Mouse (Mus musculus): Measurements from ENCODE around the gene Sct.

The Sct gene

GRCm38 (mm10) chr7:141278766-141279590 lies at the start of gene Sct:
Gene Sct, minus strand, starts transcription at chr7:141279133.
- no peak for DNase-seq (ENCODE audit: low spot score)

DNA sequence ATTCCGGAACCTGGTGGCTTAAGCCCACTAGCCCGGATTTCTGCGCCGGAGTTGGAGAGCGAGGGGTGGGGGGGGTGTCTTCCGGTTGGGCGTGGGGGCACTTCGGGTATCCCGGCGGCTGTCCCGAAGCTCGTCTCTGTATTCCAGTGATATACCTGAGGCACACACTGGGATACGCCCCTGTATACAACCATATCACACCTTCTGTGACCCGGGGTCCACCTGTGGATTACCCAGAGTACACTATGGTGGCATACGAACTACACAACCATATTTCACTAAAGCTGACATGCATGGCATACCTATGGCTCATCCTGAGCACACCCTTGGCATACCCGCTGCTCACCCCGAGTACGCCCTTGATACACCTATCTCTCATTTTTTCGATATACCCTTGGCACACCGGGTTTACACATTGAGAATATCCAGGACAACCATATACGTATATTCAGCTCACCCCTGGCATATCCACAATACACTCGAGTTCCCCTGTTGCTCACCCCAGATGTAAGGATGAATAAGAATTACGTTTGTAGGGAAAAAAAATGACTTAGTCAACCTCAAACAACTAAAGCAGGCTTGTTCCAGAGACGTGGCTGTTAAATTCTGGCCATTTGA lies 49.5 kb upstream of the Sct start:
- DNase-seq (ENCODE audit: low spot score) = no peak

GRCm38 (mm10) chr7:141327469-141328372 lies 48.8 kb upstream of the Sct start, which contains the start of the genes Deaf1 and Tmem80:
Gene Deaf1, minus strand, starts transcription at chr7:141327690.
Gene Tmem80, plus strand, starts transcription at chr7:141327739.
- DNase-seq (ENCODE audit: low spot score) = peak; percentile 100

DNA sequence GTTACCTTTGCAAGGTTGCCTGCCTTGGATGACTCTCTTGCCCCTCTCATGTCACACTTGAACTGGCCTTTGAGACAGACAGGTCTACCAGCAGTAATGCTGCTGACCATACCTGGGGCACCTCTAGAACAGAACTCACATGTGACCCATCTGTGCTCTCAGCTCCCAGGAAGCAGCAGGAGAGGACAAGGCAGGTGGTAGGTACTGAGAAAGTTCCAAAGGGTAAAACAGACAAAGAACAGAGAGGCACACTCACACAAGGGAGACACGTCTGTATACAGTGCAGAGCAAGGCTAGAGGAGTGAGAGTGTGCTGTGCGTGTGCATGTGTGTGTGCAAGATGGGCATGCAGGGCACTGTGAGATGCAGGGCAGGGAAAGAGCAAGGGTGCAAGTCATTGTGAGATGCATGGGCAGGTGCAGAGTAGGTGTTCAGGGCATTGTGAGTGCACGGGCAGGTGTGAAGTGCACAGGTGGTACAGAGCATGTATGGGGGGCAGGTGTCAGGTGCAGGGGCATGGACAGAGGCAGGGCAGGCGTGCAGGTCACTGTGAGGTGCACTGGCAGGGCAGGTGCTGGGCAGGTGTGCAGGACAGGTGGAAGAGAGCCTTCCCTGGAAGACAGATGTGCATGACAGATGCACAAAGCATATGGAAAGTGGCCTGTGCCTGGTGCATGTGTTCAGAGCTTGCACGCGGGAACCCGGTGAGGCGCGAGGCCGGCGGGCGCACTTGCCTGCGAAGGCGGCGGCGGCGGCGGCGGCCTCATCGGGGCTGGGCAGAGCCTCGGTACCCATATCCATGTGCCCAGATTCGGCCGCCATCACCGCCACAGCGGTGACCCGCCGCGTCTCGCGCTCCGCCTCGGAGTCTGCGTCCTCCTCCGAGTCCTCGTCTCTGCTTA lies 47.9 kb upstream of the Sct start:
- DNase-seq (ENCODE audit: low spot score) = peak; percentile 31

GRCm38 (mm10) chr7:141324686-141325085 lies 45.8 kb upstream of the Sct start:
- DNase-seq (ENCODE audit: low spot score) = no peak

DNA sequence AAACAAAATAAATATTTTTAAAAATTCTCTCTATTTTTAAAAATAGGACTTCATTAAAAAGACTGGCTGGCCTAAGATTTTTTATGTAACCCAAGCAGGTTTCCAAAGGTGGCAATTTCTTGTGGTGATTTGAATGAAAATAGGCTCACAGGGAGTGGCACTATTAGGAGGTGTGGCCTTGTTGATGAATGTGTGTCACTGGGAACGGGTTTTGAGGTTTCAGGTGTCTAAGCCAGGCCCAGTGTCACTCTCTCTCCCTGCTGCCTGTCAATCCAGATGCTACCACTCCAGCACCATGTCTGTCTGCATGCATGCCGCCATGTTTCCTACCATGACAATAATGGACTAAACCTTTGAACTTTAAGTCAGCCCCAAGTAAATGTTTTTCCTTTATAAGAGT lies 40.5 kb upstream of the Sct start:
- DNase-seq (ENCODE audit: low spot score) = no peak

DNA sequence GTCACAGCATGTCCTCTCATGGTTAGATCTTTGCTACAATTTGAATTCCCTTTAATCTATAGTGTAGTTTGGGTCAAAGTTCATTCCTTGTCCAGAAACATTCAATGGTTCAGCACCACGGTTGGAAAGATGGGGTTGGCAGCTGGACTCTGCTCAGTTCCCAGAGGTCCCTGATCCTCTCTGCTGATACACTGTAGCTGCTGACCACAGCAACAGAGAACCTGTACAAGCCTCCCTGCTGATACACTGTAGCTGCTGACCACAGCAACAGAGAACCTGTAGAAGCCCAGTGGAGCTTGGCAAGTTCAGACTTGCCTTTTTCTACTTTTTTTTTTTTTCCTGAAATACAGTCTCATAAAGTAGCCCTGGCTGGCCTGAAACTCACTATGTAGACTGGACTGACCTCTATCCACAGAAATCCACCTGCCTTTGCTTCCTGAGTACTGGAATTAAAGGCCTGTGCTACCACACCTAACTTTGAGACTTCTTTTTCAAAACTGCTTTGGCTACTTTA lies 38.7 kb upstream of the Sct start:
- DNase-seq (ENCODE audit: low spot score) = no peak

DNA sequence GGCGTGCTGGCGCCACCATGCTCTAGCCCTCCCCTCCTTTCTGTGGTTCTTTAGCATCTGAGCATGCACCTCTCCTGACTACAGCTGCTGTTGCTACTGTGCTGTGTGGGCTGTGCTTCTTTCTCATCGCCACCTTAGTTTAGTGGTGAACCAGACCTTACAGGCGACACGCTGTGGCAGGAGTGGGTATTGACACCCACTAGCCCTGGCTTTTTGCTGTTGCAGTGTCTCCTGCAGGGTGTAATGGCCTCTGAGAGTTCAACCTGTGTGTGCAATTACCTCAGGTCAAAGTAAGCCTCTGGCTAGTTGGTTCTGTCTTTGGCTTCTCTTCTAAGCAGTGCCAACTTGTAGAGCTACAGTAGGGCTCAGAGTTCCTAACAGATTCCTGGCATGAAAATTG lies 37.0 kb upstream of the Sct start:
- peak; percentile 37 for DNase-seq (ENCODE audit: low spot score)

DNA sequence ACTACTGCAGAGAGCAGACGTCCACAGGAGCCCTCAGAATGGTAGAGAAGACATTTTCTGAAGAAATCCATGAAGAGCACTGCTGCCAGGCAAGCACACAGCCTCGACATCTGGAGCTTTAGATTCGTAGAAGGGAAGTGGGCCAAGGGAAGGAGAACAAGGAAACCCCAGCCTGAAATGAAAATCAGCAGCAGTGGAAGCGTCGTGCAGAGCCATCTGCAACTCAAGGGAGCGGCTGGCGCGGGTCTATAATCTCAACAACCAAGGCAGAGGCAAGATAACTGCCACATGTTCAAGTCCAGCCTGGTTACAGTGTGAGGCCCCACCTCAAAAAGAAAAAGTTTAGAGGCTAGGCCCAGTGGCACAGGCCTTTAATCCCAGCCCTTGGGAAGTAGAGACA lies 36.1 kb upstream of the Sct start:
- DNase-seq (ENCODE audit: low spot score) = no peak

DNA sequence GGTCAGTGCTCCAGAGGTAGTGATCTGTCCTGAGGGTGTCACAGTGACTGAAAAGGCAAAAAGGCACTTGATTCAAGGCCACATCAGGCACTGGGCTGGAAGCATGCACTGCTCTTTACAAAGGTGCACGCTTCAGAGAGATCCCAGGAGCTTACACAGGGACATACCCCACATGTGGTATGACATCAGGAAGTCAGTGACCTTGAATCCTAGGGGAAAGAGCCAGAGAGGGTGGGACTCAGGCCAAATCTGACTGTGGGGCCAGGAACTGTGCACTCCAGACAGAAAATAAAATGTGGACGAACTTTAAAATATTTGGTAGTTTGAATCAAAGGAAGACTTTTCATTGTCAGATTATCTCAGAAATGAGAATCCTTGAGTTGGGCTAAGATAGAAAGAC lies 35.5 kb upstream of the Sct start:
- DNase-seq (ENCODE audit: low spot score) = no peak

GRCm38 (mm10) chr7:141304537-141304936 lies 25.6 kb upstream of the Sct start:
- DNase-seq (ENCODE audit: low spot score) = no peak

- DNase-seq (ENCODE audit: low spot score) = peak; percentile 21
Measured at GRCm38 (mm10) chr7:141302702-141303268, 23.9 kb upstream of the Sct start.

DNA sequence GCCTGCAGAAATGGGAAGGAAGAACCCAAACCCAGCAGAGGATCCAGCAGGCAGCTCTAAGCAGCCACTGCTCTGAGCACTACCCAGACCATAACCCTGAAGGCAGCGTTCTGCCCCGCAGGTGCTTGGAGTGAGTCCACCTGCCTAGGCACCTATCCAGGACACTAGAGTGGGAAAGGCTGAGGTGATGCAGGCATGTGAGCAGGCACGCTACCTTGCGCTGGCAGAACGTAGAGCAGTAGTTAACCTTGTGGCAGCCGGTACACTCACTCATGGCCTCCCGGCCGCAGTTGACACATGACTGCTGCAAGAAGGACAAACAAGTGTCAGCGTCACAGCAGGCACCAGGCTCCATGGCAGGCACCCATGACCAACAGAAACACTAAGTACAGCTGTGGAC lies 22.5 kb upstream of the Sct start:
- DNase-seq (ENCODE audit: low spot score) = no peak

GRCm38 (mm10) chr7:141299175-141299574 lies 20.2 kb upstream of the Sct start:
- no peak for DNase-seq (ENCODE audit: low spot score)

DNA sequence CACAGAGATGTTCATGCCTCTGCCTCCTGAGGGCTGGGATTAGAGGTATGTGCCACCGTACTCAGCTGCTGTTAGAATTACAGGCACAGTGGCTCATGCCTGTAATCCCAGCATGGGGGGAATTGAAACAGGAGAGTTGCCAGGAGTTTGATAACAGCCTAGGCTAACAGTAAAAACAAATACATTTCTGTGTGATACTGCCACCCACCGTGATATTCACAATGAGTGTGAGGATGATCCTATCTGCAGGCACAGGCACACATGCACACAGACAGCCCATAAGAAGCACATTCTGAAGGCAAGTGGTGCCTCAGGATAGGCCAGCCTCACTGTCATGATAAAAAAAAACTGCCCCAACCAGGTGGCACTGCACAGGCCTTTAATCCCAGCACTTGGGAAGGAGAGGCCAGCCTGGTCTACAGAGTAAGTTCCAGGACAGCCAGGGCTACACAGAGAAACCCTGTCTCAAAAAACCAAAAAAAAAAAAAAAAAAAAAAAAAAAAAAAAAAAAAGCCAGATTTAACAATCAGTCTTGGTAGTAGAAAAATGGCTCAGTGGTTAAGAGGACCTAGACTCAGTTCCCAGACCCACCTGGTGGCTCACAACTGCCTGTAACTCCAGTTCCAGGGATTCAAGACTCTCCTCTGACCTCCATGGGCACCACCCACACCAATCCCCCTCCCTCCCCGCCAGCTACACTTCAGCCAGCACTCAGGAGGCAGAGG lies 19.2 kb upstream of the Sct start:
- DNase-seq (ENCODE audit: low spot score) = no peak

GRCm38 (mm10) chr7:141294479-141294878 lies 15.5 kb upstream of the Sct start:
- no peak for DNase-seq (ENCODE audit: low spot score)

GRCm38 (mm10) chr7:141293852-141294471 lies 15.0 kb upstream of the Sct start:
- peak; percentile 36 for DNase-seq (ENCODE audit: low spot score)

DNA sequence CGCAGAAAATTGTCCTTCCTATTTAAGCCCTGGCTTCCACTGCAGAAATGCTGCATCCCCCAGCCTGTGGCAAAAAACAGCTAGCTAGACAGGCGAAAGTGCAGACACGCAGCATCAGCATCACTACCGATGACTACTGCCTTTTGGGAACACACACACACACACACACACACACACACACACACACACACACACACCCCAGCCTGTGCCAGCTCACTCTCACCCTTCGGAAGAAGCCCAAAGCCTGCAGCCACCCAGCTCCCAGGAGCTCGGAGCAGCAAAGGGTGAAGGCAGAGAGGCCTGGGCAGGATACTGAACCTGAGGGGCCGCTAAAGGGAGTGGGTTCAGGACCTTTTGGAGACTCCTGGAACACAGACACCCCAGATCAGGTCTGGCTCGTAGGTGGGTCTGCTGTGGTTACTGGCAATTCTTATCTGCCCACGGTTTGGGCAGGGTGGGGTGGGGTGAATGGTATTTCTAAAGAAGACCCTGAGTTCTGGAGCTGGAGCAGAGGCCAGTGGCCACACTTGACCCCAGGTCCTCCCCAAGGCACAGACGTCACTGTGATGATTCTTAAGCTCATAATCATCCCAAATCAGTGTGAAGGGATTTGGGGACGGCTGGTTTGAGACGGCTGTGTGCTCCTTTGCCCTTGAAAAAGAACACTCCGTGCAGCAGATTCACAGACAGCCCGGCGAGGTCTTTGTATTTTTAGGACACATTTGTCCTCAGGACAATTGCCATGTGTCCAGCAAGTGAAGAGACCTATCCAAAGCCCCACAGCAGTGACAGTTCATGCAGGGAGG lies 13.9 kb upstream of the Sct start:
- DNase-seq (ENCODE audit: low spot score) = no peak
